Comparison of ENCODE assay signal across 8 mouse cellular contexts in the genomic region with DNA sequence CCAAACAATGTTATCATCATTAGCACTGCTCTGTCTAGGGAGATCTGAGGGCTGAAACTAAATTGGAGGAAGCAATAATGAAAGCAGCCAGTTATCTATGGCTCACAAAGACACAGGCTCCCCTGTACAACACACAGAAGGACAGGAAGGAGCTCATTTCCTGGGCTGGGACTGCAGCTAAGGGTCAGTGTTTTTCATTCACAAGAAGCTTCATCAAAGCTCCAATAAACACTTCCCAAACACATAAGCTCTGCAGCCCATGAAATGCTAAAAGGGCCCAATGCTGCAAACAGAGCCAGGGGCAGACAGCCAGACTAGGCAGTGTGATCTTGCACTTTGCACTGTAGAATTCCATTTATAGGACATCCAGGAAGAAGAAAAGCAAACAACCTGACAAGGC.
A peak's percentile ranks its signal among the peaks of the same experiment; 100 is the strongest.
DNase-seq lines count a peak whose midpoint lies in the region; ATAC-seq lines count a peak whose summit lies in the region.

No protein-coding gene starts in this region.

- H3K4me1 ChIP-seq in lung, embryonic 16.5 days (replicated peaks; ENCODE audit: control insufficient read depth, insufficient read depth, low read length), result peaks cover 25% of the 10 kb centered on the region

- peak; percentile 81 for ATAC-seq in lung, embryonic 16.5 days (ENCODE audit: low read depth)

- no peaks in the 10 kb centered on the region for H3K27me3 ChIP-seq in lung, embryonic 16.5 days (ENCODE audit: control insufficient read depth, insufficient read depth, low read depth, low read length)

- no peak overlapping the region for H3K9ac ChIP-seq in lung, embryonic 16.5 days (ENCODE audit: low read length)

- no peak overlapping the region for H3K4me3 ChIP-seq in lung, embryonic 16.5 days (ENCODE audit: low read length)

- H3K9me3 ChIP-seq in lung, embryonic 16.5 days (ENCODE audit: control insufficient read depth, low read length), result no peaks in the 10 kb centered on the region

- H3K36me3 ChIP-seq in lung, embryonic 16.5 days (ENCODE audit: control insufficient read depth, insufficient read depth, low read length), result 0 out of 2 replicates have a peak, but pooled peaks cover 3% of the 10 kb centered on the region

- no peak overlapping the region for H3K4me2 ChIP-seq in lung, embryonic 16.5 days (ENCODE audit: low read depth, low read length)

- H3K27ac ChIP-seq in lung, embryonic 16.5 days (ENCODE audit: low read length), result 0 out of 2 replicates have a peak overlapping the region, but pooled peaks have one; percentile 24

- peak; percentile 39 for DNase-seq in gastrocnemius, adult 18-20 months (ENCODE audit: low spot score)
- DNase-seq in gastrocnemius, postnatal 10 days, result no peak
- peak; percentile 24 for DNase-seq in forelimb bud, embryonic 11.5 days (ENCODE audit: low read depth, low spot score)
- DNase-seq in kidney, adult 8-10 months, result peak; percentile 82 to 88
- no peak for DNase-seq in cerebellum, adult 9-11 months
- DNase-seq in thymus, postnatal 36 days, result no peak
- DNase-seq in right cerebral cortex, postnatal 25 days, result no peak

Comparison
In these comparisons a context has a peak if more than half of its experiments do, and no peak if none do; other contexts are left out.
1. DNase-seq: peak in gastrocnemius, adult 18-20 months (single experiment), forelimb bud, embryonic 11.5 days (single experiment) and kidney, adult 8-10 months (2 of 2); none in gastrocnemius, postnatal 10 days (single experiment), cerebellum, adult 9-11 months (single experiment), thymus, postnatal 36 days (0 of 2) and right cerebral cortex, postnatal 25 days (single experiment).